Mouse (Mus musculus) cerebellum, adult 9-10 months (tissue): ENCODE data around the gene Ykt6.
"Not testable (repeated sequence)": the region's sequence is repeated elsewhere in the genome, so short reads cannot be mapped to it uniquely, and the experiment has no call there.

ENCODE experiments used
- DNase-seq: peaks from one replicate; pipeline ENCODE4 v3.0.0; 2022

The Ykt6 gene

GRCm38 (mm10) chr11:5995989-5996388, 40.5 kb downstream of the Ykt6 start:
- DNase-seq = peak; percentile 96

GRCm38 (mm10) chr11:5998472-5998871, 43.0 kb downstream of the Ykt6 start:
- DNase-seq = no peak

- DNase-seq = peak; percentile 90
Measured at GRCm38 (mm10) chr11:5999832-6000771, 44.6 kb downstream of the Ykt6 start.

GRCm38 (mm10) chr11:6000961-6001682, 45.6 kb downstream of the Ykt6 start:
- no peak for DNase-seq

- peak; percentile 85 for DNase-seq
Measured at GRCm38 (mm10) chr11:6001981-6002649, 46.6 kb downstream of the Ykt6 start.

- no peak for DNase-seq
Measured at GRCm38 (mm10) chr11:6003046-6003639, 47.6 kb downstream of the Ykt6 start.

- not testable (repeated sequence) for DNase-seq
Measured at GRCm38 (mm10) chr11:6005374-6006043, 50.0 kb downstream of the Ykt6 start.

- not testable (repeated sequence) for DNase-seq
Measured at GRCm38 (mm10) chr11:6006351-6007009, 51.0 kb downstream of the Ykt6 start.

- DNase-seq = not testable (repeated sequence)
Measured at GRCm38 (mm10) chr11:6007010-6007778, 51.7 kb downstream of the Ykt6 start.

- DNase-seq = not testable (repeated sequence)
Measured at GRCm38 (mm10) chr11:6007779-6008128, 52.3 kb downstream of the Ykt6 start.

GRCm38 (mm10) chr11:6010751-6011482, 55.4 kb downstream of the Ykt6 start:
- DNase-seq = not testable (repeated sequence)

GRCm38 (mm10) chr11:6011879-6012278, 56.4 kb downstream of the Ykt6 start:
- DNase-seq = no peak

GRCm38 (mm10) chr11:6013359-6013758, 57.9 kb downstream of the Ykt6 start:
- no peak for DNase-seq

- peak; percentile 93 for DNase-seq
Measured at GRCm38 (mm10) chr11:6015011-6015431, 59.5 kb downstream of the Ykt6 start.

GRCm38 (mm10) chr11:6016368-6016767, 60.9 kb downstream of the Ykt6 start:
- DNase-seq = no peak

- DNase-seq = no peak
Measured at GRCm38 (mm10) chr11:6016797-6017395, 61.4 kb downstream of the Ykt6 start.
